Mouse (Mus musculus): Measurements from ENCODE around the gene Pigb.

- TF ChIP-seq CTCF (IDR thresholded peaks at IDR 0.05; ENCODE audit: low read depth, low read length) (no peak), POLR2A (IDR thresholded peaks at IDR 0.05; ENCODE audit: extremely low read depth, insufficient read depth, low read length) (no peak)
These were observed 49.2 kb upstream of the Pigb start for GRCm38 (mm10) chr9:73089222-73089920.

Measured in liver, adult 2 months (tissue).